8 mouse cellular contexts compared by ENCODE assay signal in genomic region chr16:87689225-87689624, GRCm38 (mm10). TPM values are rescaled to one million over a fixed set of nuclear protein-coding genes. Genes with fewer than 3 reads are reported as not detected.
DNase-seq lines count a peak whose midpoint lies in the region; ATAC-seq and TF ChIP-seq lines count a peak whose summit lies in the region.

No protein-coding gene starts in this region.

- H3K27me3 ChIP-seq in hindbrain, postnatal 0 days (ENCODE audit: insufficient read depth, low read length) = no peaks in the 10 kb centered on the region
- no peaks in the 10 kb centered on the region for H3K27me3 ChIP-seq in hindbrain, embryonic 12.5 days
- no peaks in the 10 kb centered on the region for H3K27me3 ChIP-seq in heart, embryonic 15.5 days
- H3K27me3 ChIP-seq in megakaryocyte, embryonic 14.5 days (replicated peaks) = no peaks in the 10 kb centered on the region

- no peak overlapping the region for H3K27ac ChIP-seq in hindbrain, postnatal 0 days
- no peak overlapping the region for H3K27ac ChIP-seq in hindbrain, embryonic 12.5 days
- peak overlapping the region; percentile 65 for H3K27ac ChIP-seq in heart, embryonic 15.5 days

- H3K4me1 ChIP-seq in hindbrain, postnatal 0 days (ENCODE audit: insufficient read depth, low read length) = no peaks in the 10 kb centered on the region
- H3K4me1 ChIP-seq in hindbrain, embryonic 12.5 days = no peaks in the 10 kb centered on the region
- peaks cover 9% of the 10 kb centered on the region for H3K4me1 ChIP-seq in heart, embryonic 15.5 days (replicated peaks)
- peaks cover 57% of the 10 kb centered on the region for H3K4me1 ChIP-seq in megakaryocyte, embryonic 14.5 days

- H3K4me3 ChIP-seq in hindbrain, postnatal 0 days (ENCODE audit: low read length) = no peak overlapping the region
- H3K4me3 ChIP-seq in hindbrain, embryonic 12.5 days = no peak overlapping the region
- no peak overlapping the region for H3K4me3 ChIP-seq in heart, embryonic 15.5 days
- H3K4me3 ChIP-seq in megakaryocyte, embryonic 14.5 days (replicated peaks) = peak overlapping the region; percentile 76

- no peak overlapping the region for H3K4me2 ChIP-seq in hindbrain, postnatal 0 days (ENCODE audit: low read depth, low read length)
- H3K4me2 ChIP-seq in hindbrain, embryonic 12.5 days (replicated peaks) = no peak overlapping the region
- peak overlapping the region; percentile 47 for H3K4me2 ChIP-seq in heart, embryonic 15.5 days

- no peaks in the 10 kb centered on the region for H3K9me3 ChIP-seq in hindbrain, postnatal 0 days (ENCODE audit: low read length)
- H3K9me3 ChIP-seq in hindbrain, embryonic 12.5 days (replicated peaks) = no peaks in the 10 kb centered on the region
- H3K9me3 ChIP-seq in heart, embryonic 15.5 days (replicated peaks) = no peaks in the 10 kb centered on the region
- 0 out of 2 replicates have a peak, but pooled peaks cover 3% of the 10 kb centered on the region for H3K9me3 ChIP-seq in megakaryocyte, embryonic 14.5 days

- ATAC-seq in hindbrain, postnatal 0 days = no peak
- ATAC-seq in hindbrain, embryonic 12.5 days (ENCODE audit: low FRiP score) = no peak
- peak; percentile 74; the same call in 1 of the 2 replicates for ATAC-seq in heart, embryonic 15.5 days (replicated peaks; ENCODE audit: insufficient number of reproducible peaks, insufficient read depth, low FRiP score, low read depth)
- no peak for ATAC-seq in erythroblast, adult 5-6 weeks (replicated peaks; ENCODE audit: low FRiP score, poor library complexity, severe bottlenecking)

- peak; percentile 8 for DNase-seq in hindbrain, postnatal 0 days (ENCODE audit: low spot score)
- DNase-seq in ZHBTc4 (ENCODE audit: low read depth, low spot score) = peak; percentile 43
- no peak for DNase-seq in urinary bladder, adult 2 months (ENCODE audit: low spot score)
- DNase-seq in adrenal gland, postnatal 25 days = no peak

- no peak overlapping the region for H3K9ac ChIP-seq in hindbrain, postnatal 0 days (replicated peaks; ENCODE audit: low read length)
- H3K9ac ChIP-seq in hindbrain, embryonic 12.5 days = no peak overlapping the region
- H3K9ac ChIP-seq in heart, embryonic 15.5 days = no peak overlapping the region

- H3K36me3 ChIP-seq in hindbrain, postnatal 0 days (ENCODE audit: insufficient read depth, low read length) = no peaks in the 10 kb centered on the region
- H3K36me3 ChIP-seq in hindbrain, embryonic 12.5 days = no peaks in the 10 kb centered on the region
- H3K36me3 ChIP-seq in heart, embryonic 15.5 days = no peaks in the 10 kb centered on the region
- no peaks in the 10 kb centered on the region for H3K36me3 ChIP-seq in megakaryocyte, embryonic 14.5 days (replicated peaks; ENCODE audit: low read length)

- WGBS in hindbrain, postnatal 0 days = 59% methylated on average over 8 of the region's 8 CpGs
- WGBS in hindbrain, embryonic 12.5 days = 83% methylated on average over 8 of the region's 8 CpGs
- WGBS in heart, embryonic 15.5 days = 21% methylated on average over 8 of the region's 8 CpGs

- TF ChIP-seq CTCF in hindbrain, postnatal 0 days (IDR thresholded peaks at IDR 0.05; ENCODE audit: low read depth) = no peak

RNA-seq across cellular contexts. Expression of gene Bach1, which starts 9.5 kb away (rescaled TPM):
- total RNA-seq in hindbrain, postnatal 0 days (2014; rRNA removed) = 34.2 and 44.5 TPM in 2 replicates
- polyA plus RNA-seq in hindbrain, postnatal 0 days (2015; fragmentation: Nextera tagmentation; extraction: Ambion mirVana) = 12.3 and 13.1 TPM in 2 replicates
- polyA plus RNA-seq in hindbrain, embryonic 12.5 days (2016; fragmentation: Nextera tagmentation; extraction: Ambion mirVana) = 26.2 and 26.3 TPM in 2 replicates
- 8.1 and 10.2 TPM in 2 replicates for polyA plus RNA-seq in heart, embryonic 15.5 days (2015; fragmentation: Nextera tagmentation; extraction: Ambion mirVana)
- polyA plus RNA-seq in megakaryocyte, embryonic 14.5 days (2012; ENCODE audit: insufficient read depth, low replicate concordance) = 6.0 and 6.3 TPM in 2 replicates
- polyA plus RNA-seq in urinary bladder, adult 2 months (2012; rRNA removed) = 6.8 and 8.9 TPM in 2 replicates
- total RNA-seq in erythroblast, adult 5-6 weeks (2015; ENCODE audit: low replicate concordance) = 25.7 and 53.4 TPM in 2 replicates
- total RNA-seq in erythroblast, adult 5-6 weeks (2017; ENCODE audit: low replicate concordance) = 57.3 and 58.4 TPM in 2 replicates
- total RNA-seq in adrenal gland, postnatal 25 days (2021) = 24.6 and 30.1 TPM in 2 replicates

Comparison
In these comparisons a context has a peak if more than half of its experiments do, and no peak if none do; other contexts are left out.
1. DNase-seq: peak in hindbrain, postnatal 0 days (single experiment) and ZHBTc4 (single experiment); none in urinary bladder, adult 2 months (single experiment) and adrenal gland, postnatal 25 days (single experiment).